Mouse (Mus musculus): ENCODE measurements at regions not wholly inside any gene's neighbourhood (a gene's known extent, or its start where the extent isn't known, plus 50 kb on each side); places are given as distances from the start of the nearest gene placed in this dataset.

- ATAC-seq: no peak
- no peaks in the 10 kb centered on the region for H3K36me3 ChIP-seq (ENCODE audit: control insufficient read depth, insufficient read depth)
- peaks cover 10% of the 10 kb centered on the region; the same call in 1 of the 2 replicates for H3K4me1 ChIP-seq (replicated peaks; ENCODE audit: control insufficient read depth, insufficient read depth, low read length)
- 91% methylated on average over 11 of the region's 11 CpGs for WGBS
- H3K9ac ChIP-seq (replicated peaks; ENCODE audit: low read depth, low read length): no peak overlapping the region
- H3K4me2 ChIP-seq (ENCODE audit: low read length): no peak overlapping the region
- no peak overlapping the region for H3K27ac ChIP-seq (ENCODE audit: low read length)
- no peaks in the 10 kb centered on the region for H3K9me3 ChIP-seq (ENCODE audit: control insufficient read depth, low read length)
- H3K4me3 ChIP-seq (replicated peaks; ENCODE audit: low read length): no peak overlapping the region
- H3K27me3 ChIP-seq (replicated peaks; ENCODE audit: control insufficient read depth, insufficient read depth, low read length): no peaks in the 10 kb centered on the region
These were observed 257.2 kb downstream of the Cog6 start for GRCm38 (mm10) chr3:52759846-52760245.

GRCm38 (mm10) chr3:52758561-52758960, 258.5 kb downstream of the Cog6 start:
- Histone ChIP-seq H3K27me3 (replicated peaks; ENCODE audit: control insufficient read depth, insufficient read depth, low read length) (no peaks in the 10 kb centered on the region), H3K9ac (replicated peaks; ENCODE audit: low read depth, low read length) (no peak overlapping the region), H3K4me2 (ENCODE audit: low read length) (no peak overlapping the region), H3K36me3 (ENCODE audit: control insufficient read depth, insufficient read depth) (no peaks in the 10 kb centered on the region), H3K27ac (ENCODE audit: low read length) (no peak overlapping the region), H3K4me1 (replicated peaks; ENCODE audit: control insufficient read depth, insufficient read depth, low read length) (0 out of 2 replicates have a peak, but pooled peaks cover 2% of the 10 kb centered on the region), H3K9me3 (ENCODE audit: control insufficient read depth, low read length) (no peaks in the 10 kb centered on the region), H3K4me3 (replicated peaks; ENCODE audit: low read length) (no peak overlapping the region)
- ATAC-seq: no peak
- 38% methylated on average over 2 of the region's 2 CpGs for WGBS

GRCm38 (mm10) chr3:52756816-52757215, 260.2 kb downstream of the Cog6 start:
- H3K4me2 ChIP-seq (ENCODE audit: low read length): no peak overlapping the region
- no peaks in the 10 kb centered on the region for H3K27me3 ChIP-seq (replicated peaks; ENCODE audit: control insufficient read depth, insufficient read depth, low read length)
- H3K9ac ChIP-seq (replicated peaks; ENCODE audit: low read depth, low read length): no peak overlapping the region
- 96% methylated on average over 5 of the region's 5 CpGs for WGBS
- H3K36me3 ChIP-seq (ENCODE audit: control insufficient read depth, insufficient read depth): no peaks in the 10 kb centered on the region
- no peak for ATAC-seq
- H3K9me3 ChIP-seq (ENCODE audit: control insufficient read depth, low read length): no peaks in the 10 kb centered on the region
- H3K27ac ChIP-seq (ENCODE audit: low read length): no peak overlapping the region
- H3K4me1 ChIP-seq (replicated peaks; ENCODE audit: control insufficient read depth, insufficient read depth, low read length): no peaks in the 10 kb centered on the region
- H3K4me3 ChIP-seq (replicated peaks; ENCODE audit: low read length): no peak overlapping the region

GRCm38 (mm10) chr3:52756006-52756405, 261.0 kb downstream of the Cog6 start:
- H3K27ac ChIP-seq (ENCODE audit: low read length): no peak overlapping the region
- no peak overlapping the region for H3K4me3 ChIP-seq (replicated peaks; ENCODE audit: low read length)
- no peaks in the 10 kb centered on the region for H3K4me1 ChIP-seq (replicated peaks; ENCODE audit: control insufficient read depth, insufficient read depth, low read length)
- H3K9ac ChIP-seq (replicated peaks; ENCODE audit: low read depth, low read length): no peak overlapping the region
- 91% methylated on average over 5 of the region's 5 CpGs for WGBS
- no peak for ATAC-seq
- no peaks in the 10 kb centered on the region for H3K27me3 ChIP-seq (replicated peaks; ENCODE audit: control insufficient read depth, insufficient read depth, low read length)
- H3K4me2 ChIP-seq (ENCODE audit: low read length): no peak overlapping the region
- H3K9me3 ChIP-seq (ENCODE audit: control insufficient read depth, low read length): no peaks in the 10 kb centered on the region
- H3K36me3 ChIP-seq (ENCODE audit: control insufficient read depth, insufficient read depth): no peaks in the 10 kb centered on the region

GRCm38 (mm10) chr3:52754978-52755377, 262.1 kb downstream of the Cog6 start:
- H3K9me3 ChIP-seq (ENCODE audit: control insufficient read depth, low read length): no peaks in the 10 kb centered on the region
- no peak overlapping the region for H3K9ac ChIP-seq (replicated peaks; ENCODE audit: low read depth, low read length)
- no peak overlapping the region for H3K4me3 ChIP-seq (replicated peaks; ENCODE audit: low read length)
- H3K27me3 ChIP-seq (replicated peaks; ENCODE audit: control insufficient read depth, insufficient read depth, low read length): no peaks in the 10 kb centered on the region
- H3K36me3 ChIP-seq (ENCODE audit: control insufficient read depth, insufficient read depth): no peaks in the 10 kb centered on the region
- no peaks in the 10 kb centered on the region for H3K4me1 ChIP-seq (replicated peaks; ENCODE audit: control insufficient read depth, insufficient read depth, low read length)
- 75% methylated on average over 6 of the region's 6 CpGs for WGBS
- H3K4me2 ChIP-seq (ENCODE audit: low read length): no peak overlapping the region
- no peak overlapping the region for H3K27ac ChIP-seq (ENCODE audit: low read length)
- no peak for ATAC-seq

- ATAC-seq: no peak
- Histone ChIP-seq H3K27ac (ENCODE audit: low read length) (no peak overlapping the region), H3K27me3 (replicated peaks; ENCODE audit: control insufficient read depth, insufficient read depth, low read length) (no peaks in the 10 kb centered on the region), H3K4me2 (ENCODE audit: low read length) (no peak overlapping the region), H3K4me1 (replicated peaks; ENCODE audit: control insufficient read depth, insufficient read depth, low read length) (no peaks in the 10 kb centered on the region), H3K4me3 (replicated peaks; ENCODE audit: low read length) (no peak overlapping the region), H3K9me3 (ENCODE audit: control insufficient read depth, low read length) (no peaks in the 10 kb centered on the region), H3K9ac (replicated peaks; ENCODE audit: low read depth, low read length) (no peak overlapping the region), H3K36me3 (ENCODE audit: control insufficient read depth, insufficient read depth) (no peaks in the 10 kb centered on the region)
- 72% methylated on average over 4 of the region's 4 CpGs for WGBS
These were observed 262.6 kb downstream of the Cog6 start for GRCm38 (mm10) chr3:52754401-52754800.

GRCm38 (mm10) chr3:52746917-52747316, 270.1 kb downstream of the Cog6 start:
- no peak for ATAC-seq
- Histone ChIP-seq H3K4me3 (replicated peaks; ENCODE audit: low read length) (no peak overlapping the region), H3K36me3 (ENCODE audit: control insufficient read depth, insufficient read depth) (no peaks in the 10 kb centered on the region), H3K27me3 (replicated peaks; ENCODE audit: control insufficient read depth, insufficient read depth, low read length) (no peaks in the 10 kb centered on the region), H3K4me1 (replicated peaks; ENCODE audit: control insufficient read depth, insufficient read depth, low read length) (peaks cover 6% of the 10 kb centered on the region), H3K27ac (ENCODE audit: low read length) (no peak overlapping the region), H3K4me2 (ENCODE audit: low read length) (no peak overlapping the region), H3K9ac (replicated peaks; ENCODE audit: low read depth, low read length) (no peak overlapping the region), H3K9me3 (ENCODE audit: control insufficient read depth, low read length) (no peaks in the 10 kb centered on the region)
- 53% methylated on average over 3 of the region's 3 CpGs for WGBS

- ATAC-seq: peak; percentile 72
- Histone ChIP-seq H3K36me3 (ENCODE audit: control insufficient read depth, insufficient read depth) (no peaks in the 10 kb centered on the region), H3K4me3 (replicated peaks; ENCODE audit: low read length) (no peak overlapping the region), H3K9me3 (ENCODE audit: control insufficient read depth, low read length) (no peaks in the 10 kb centered on the region), H3K4me2 (ENCODE audit: low read length) (no peak overlapping the region), H3K27ac (ENCODE audit: low read length) (no peak overlapping the region), H3K4me1 (replicated peaks; ENCODE audit: control insufficient read depth, insufficient read depth, low read length) (peaks cover 15% of the 10 kb centered on the region), H3K9ac (replicated peaks; ENCODE audit: low read depth, low read length) (no peak overlapping the region), H3K27me3 (replicated peaks; ENCODE audit: control insufficient read depth, insufficient read depth, low read length) (no peaks in the 10 kb centered on the region)
- whole genome bisulfite sequencing: 61% methylated on average over 8 of the region's 8 CpGs
These were observed 272.7 kb downstream of the Cog6 start for GRCm38 (mm10) chr3:52744334-52744733.

GRCm38 (mm10) chr3:52740466-52741026, 276.5 kb downstream of the Cog6 start:
- ATAC-seq: peak; percentile 62
- Histone ChIP-seq H3K4me3 (replicated peaks; ENCODE audit: low read length) (no peak overlapping the region), H3K27ac (ENCODE audit: low read length) (no peak overlapping the region), H3K36me3 (ENCODE audit: control insufficient read depth, insufficient read depth) (no peaks in the 10 kb centered on the region), H3K4me1 (replicated peaks; ENCODE audit: control insufficient read depth, insufficient read depth, low read length) (peaks cover 15% of the 10 kb centered on the region), H3K27me3 (replicated peaks; ENCODE audit: control insufficient read depth, insufficient read depth, low read length) (no peaks in the 10 kb centered on the region), H3K9me3 (ENCODE audit: control insufficient read depth, low read length) (no peaks in the 10 kb centered on the region), H3K9ac (replicated peaks; ENCODE audit: low read depth, low read length) (no peak overlapping the region), H3K4me2 (ENCODE audit: low read length) (no peak overlapping the region)
- 40% methylated on average over 9 of the region's 9 CpGs for WGBS

GRCm38 (mm10) chr3:52739526-52739925, 277.5 kb downstream of the Cog6 start:
- no peak overlapping the region for H3K27ac ChIP-seq (ENCODE audit: low read length)
- ATAC-seq: no peak
- 74% methylated on average over 4 of the region's 4 CpGs for WGBS

More at GRCm38 (mm10) chr3:52739526-52739925, 277.5 kb downstream of the Cog6 start:
- H3K9ac ChIP-seq (replicated peaks; ENCODE audit: low read depth, low read length): no peak overlapping the region
- H3K4me3 ChIP-seq (replicated peaks; ENCODE audit: low read length): no peak overlapping the region
- H3K4me1 ChIP-seq (replicated peaks; ENCODE audit: control insufficient read depth, insufficient read depth, low read length): peaks cover 15% of the 10 kb centered on the region
- no peaks in the 10 kb centered on the region for H3K9me3 ChIP-seq (ENCODE audit: control insufficient read depth, low read length)
- H3K4me2 ChIP-seq (ENCODE audit: low read length): no peak overlapping the region
- no peaks in the 10 kb centered on the region for H3K36me3 ChIP-seq (ENCODE audit: control insufficient read depth, insufficient read depth)
- no peaks in the 10 kb centered on the region for H3K27me3 ChIP-seq (replicated peaks; ENCODE audit: control insufficient read depth, insufficient read depth, low read length)

Measured in forebrain, embryonic 16.5 days (tissue).